Mouse (Mus musculus) G1E (cell line): ENCODE data around the gene Klf13. TPM values are rescaled to one million over a fixed set of nuclear protein-coding genes. Genes with fewer than 3 reads are reported as not detected.

Experiments used
- ATAC-seq: 2 replicates; pipeline ENCODE4 v1.8.0; 2016; ENCODE audit warnings: mild to moderate bottlenecking; ENCODE audit not compliant: insufficient number of reproducible peaks, poor library complexity, low FRiP score, severe bottlenecking; ENCODE audit errors: extremely low read depth
- DNase-seq: peaks from one replicate; pipeline ENCODE4 v3.0.0; 2012; ENCODE audit warnings: low spot score
- H3K27me3 ChIP-seq: 2 replicates; pipeline ENCODE4 v1.6.1; 2012; ENCODE audit warnings: mild to moderate bottlenecking, low read length, inconsistent platforms; ENCODE audit not compliant: insufficient read depth
- H3K36me3 ChIP-seq: replicated peaks from 2 replicates; pipeline ENCODE3; 2012; ENCODE audit warnings: mild to moderate bottlenecking, inconsistent platforms
- H3K4me1 ChIP-seq: 2 replicates; pipeline ENCODE4 v1.6.1; 2012; ENCODE audit warnings: low read depth, low read length, inconsistent platforms, mixed read lengths; ENCODE audit not compliant: insufficient read depth
- H3K4me3 ChIP-seq: 2 replicates; pipeline ENCODE4 v1.5.1; 2012; ENCODE audit warnings: low read depth, mild to moderate bottlenecking, inconsistent platforms, low read length, moderate library complexity, mixed read lengths
- H3K9me3 ChIP-seq: replicated peaks from 2 replicates; pipeline ENCODE4 v1.6.1; 2012; ENCODE audit warnings: inconsistent platforms
- CTCF ChIP-seq: IDR thresholded peaks from 2 replicates; pipeline ENCODE4 v1.5.1; 2012; ENCODE audit warnings: low read depth, low read length, inconsistent platforms, mixed read lengths
- GATA1 ChIP-seq: IDR thresholded peaks from 2 replicates; pipeline ENCODE4 v1.6.1; 2012; ENCODE audit warnings: borderline replicate concordance, low read length, inconsistent platforms, mixed read lengths
- GATA2 ChIP-seq: IDR thresholded peaks from 2 replicates; pipeline ENCODE4 v1.6.1; 2012; ENCODE audit warnings: low read depth, low read length, inconsistent platforms, borderline replicate concordance
- POLR2AphosphoS5 ChIP-seq: IDR thresholded peaks from 2 replicates; pipeline ENCODE4 v1.6.1; 2012; ENCODE audit warnings: low read depth, low read length, inconsistent platforms; ENCODE audit not compliant: insufficient replicate concordance
- TAL1 ChIP-seq: conservative IDR thresholded peaks from 2 replicates; pipeline ENCODE4 v1.6.1; 2012; ENCODE audit warnings: low read depth, low read length, inconsistent platforms, mixed read lengths
- polyA plus RNA-seq: library from polyadenylated mRNA; stranded (reverse); fragments of >175 nt; gene quantifications from 2 replicates; pipeline ENCODE4 v1.2.3, GENCODE M21; 2012
- total RNA-seq, 2 experiments: library from RNA; stranded (forward) in 1 of 2; stranded (reverse) in 1 of 2; fragments of 200-1000 nt in 1 of 2; fragments of >200 nt in 1 of 2; fragmentation: Nextera tagmentation in 1 of 2; gene quantifications; 2 replicates each; pipeline ENCODE4 v1.2.3; 2014 to 2017

The Klf13 gene
- total and polyA plus RNA-seq, 3 experiments = 14.6 to 89.5 (median 68.1) TPM

GRCm38 (mm10) chr7:63935809-63936187 lies 2.9 kb downstream of the Klf13 start:
- TF ChIP-seq CTCF (no peak), POLR2AphosphoS5 (no peak), GATA1 (no peak), GATA2 (no peak), TAL1 (no peak)
- no peak for ATAC-seq
- peaks cover 30% of the 10 kb centered on the region for H3K36me3 ChIP-seq
- H3K4me1 ChIP-seq = peaks cover 71% of the 10 kb centered on the region
- DNase-seq = no peak
- peak overlapping the region; percentile 93 for H3K4me3 ChIP-seq
- no peaks in the 10 kb centered on the region for H3K27me3 ChIP-seq
- no peaks in the 10 kb centered on the region for H3K9me3 ChIP-seq

- H3K4me1 ChIP-seq = peaks cover 72% of the 10 kb centered on the region
These were observed 4.2 kb downstream of the Klf13 start for GRCm38 (mm10) chr7:63934530-63934929.

GRCm38 (mm10) chr7:63933905-63934304 lies 4.8 kb downstream of the Klf13 start:
- ATAC-seq (peak; percentile 62), DNase-seq (peak; percentile 62)
- Histone ChIP-seq H3K9me3 (no peaks in the 10 kb centered on the region), H3K4me3 (peak overlapping the region; percentile 39; the same call in 1 of the 2 replicates), H3K4me1 (peaks cover 74% of the 10 kb centered on the region), H3K36me3 (peaks cover 35% of the 10 kb centered on the region), H3K27me3 (no peaks in the 10 kb centered on the region)
- TF ChIP-seq POLR2AphosphoS5 (no peak), GATA1 (no peak), CTCF (no peak), GATA2 (no peak), TAL1 (no peak)

More at GRCm38 (mm10) chr7:63934530-63934929, 4.2 kb downstream of the Klf13 start:
- no peak for DNase-seq
- Histone ChIP-seq H3K27me3 (no peaks in the 10 kb centered on the region), H3K4me3 (peak overlapping the region; percentile 41; the same call in 1 of the 2 replicates), H3K36me3 (peaks cover 35% of the 10 kb centered on the region), H3K9me3 (no peaks in the 10 kb centered on the region)
- TF ChIP-seq TAL1 (no peak), CTCF (no peak), GATA2 (no peak), POLR2AphosphoS5 (no peak), GATA1 (no peak)
- no peak for ATAC-seq

DNA sequence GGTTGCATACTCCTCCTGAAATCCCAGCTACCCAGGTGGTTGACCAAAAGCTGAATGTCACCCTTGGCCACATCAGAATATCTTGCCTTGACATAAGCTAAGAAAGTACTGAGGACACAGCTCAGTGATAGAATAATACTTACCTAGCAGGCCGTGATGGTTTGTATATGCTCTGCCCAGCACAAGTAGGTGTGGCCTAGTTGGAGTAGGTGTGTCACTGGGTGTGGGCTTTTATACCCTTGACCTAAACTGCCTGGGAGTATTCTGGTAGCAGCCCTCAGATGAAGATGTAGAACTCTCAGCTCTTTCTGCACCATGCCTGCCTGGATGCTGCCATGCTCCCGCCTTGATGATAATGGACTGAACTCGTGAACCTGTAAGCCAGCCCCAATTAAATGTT lies 6.3 kb downstream of the Klf13 start:
- Histone ChIP-seq H3K9me3 (no peaks in the 10 kb centered on the region), H3K27me3 (no peaks in the 10 kb centered on the region), H3K4me3 (no peak overlapping the region), H3K4me1 (peaks cover 86% of the 10 kb centered on the region), H3K36me3 (peaks cover 40% of the 10 kb centered on the region)
- no peak for TF ChIP-seq GATA1
- no peak for TF ChIP-seq GATA2
- no peak for TF ChIP-seq POLR2AphosphoS5
- no peak for TF ChIP-seq CTCF
- no peak for TF ChIP-seq TAL1
- ATAC-seq = no peak
- no peak for DNase-seq

GRCm38 (mm10) chr7:63930766-63931165 lies 7.9 kb downstream of the Klf13 start:
- H3K27me3 ChIP-seq = no peaks in the 10 kb centered on the region
- DNase-seq (no peak), ATAC-seq (no peak)
- peaks cover 50% of the 10 kb centered on the region for H3K36me3 ChIP-seq
- H3K4me3 ChIP-seq = no peak overlapping the region
- TF ChIP-seq CTCF = no peak
- TF ChIP-seq GATA1 = no peak
- TF ChIP-seq GATA2 = no peak
- no peak for TF ChIP-seq TAL1
- no peak for TF ChIP-seq POLR2AphosphoS5
- H3K4me1 ChIP-seq = peaks cover 92% of the 10 kb centered on the region
- H3K9me3 ChIP-seq = no peaks in the 10 kb centered on the region

DNA sequence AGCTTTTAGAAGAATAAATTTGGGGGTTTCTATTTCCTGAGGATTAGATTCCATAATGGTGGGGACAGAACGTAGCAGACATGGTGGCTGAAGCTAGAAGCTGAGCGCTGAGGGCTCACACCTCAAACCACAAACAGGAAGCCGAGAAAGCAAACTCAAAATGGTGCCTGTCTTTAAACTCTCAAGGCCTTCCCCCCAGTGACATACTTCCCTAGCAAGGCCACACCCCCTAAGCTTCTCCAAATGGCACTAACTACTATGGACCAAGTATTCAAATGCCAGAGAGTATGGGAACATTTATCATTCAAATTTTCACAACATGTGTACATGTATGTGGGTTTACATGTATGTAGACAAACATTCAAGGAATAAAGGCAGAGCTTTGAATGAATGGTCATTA lies 8.6 kb downstream of the Klf13 start:
- peaks cover 92% of the 10 kb centered on the region for H3K4me1 ChIP-seq
- no peaks in the 10 kb centered on the region for H3K27me3 ChIP-seq
- peaks cover 51% of the 10 kb centered on the region for H3K36me3 ChIP-seq
- DNase-seq (no peak), ATAC-seq (no peak)
- H3K4me3 ChIP-seq = no peak overlapping the region
- no peak for TF ChIP-seq CTCF
- TF ChIP-seq GATA1 = no peak
- no peak for TF ChIP-seq GATA2
- no peak for TF ChIP-seq TAL1
- no peak for TF ChIP-seq POLR2AphosphoS5
- no peaks in the 10 kb centered on the region for H3K9me3 ChIP-seq
